Mouse (Mus musculus) kidney, embryonic 14.5 days (tissue): ENCODE measurements around the gene Zfp217. TPM values are rescaled to one million over a fixed set of nuclear protein-coding genes. Genes with fewer than 3 reads are reported as not detected.

Source experiments
- ATAC-seq: fragments of 200-750 bp; cut with Nextera tagmentation; 2 replicates; pipeline ENCODE4 v1.8.0; 2017; ENCODE audit warnings: moderate number of reproducible peaks, mild to moderate bottlenecking, moderate TSS enrichment, moderate library complexity; ENCODE audit not compliant: low FRiP score, low TSS enrichment
- H3K27ac ChIP-seq: fragments of 300-500 bp; sonication (generic); 2 replicates; pipeline ENCODE4 v1.5.1; 2014; ENCODE audit warnings: low read depth, mild to moderate bottlenecking, low read length, moderate library complexity, mixed read lengths
- H3K27me3 ChIP-seq: fragments of 300-500 bp; sonication (generic); 2 replicates; pipeline ENCODE4 v1.6.1; 2014; ENCODE audit warnings: mild to moderate bottlenecking, low read length; ENCODE audit not compliant: control insufficient read depth, insufficient read depth
- H3K36me3 ChIP-seq: fragments of 300-500 bp; sonication (generic); 2 replicates; pipeline ENCODE4 v1.6.1; 2014; ENCODE audit warnings: low read length, mixed read lengths; ENCODE audit not compliant: control insufficient read depth, insufficient read depth
- H3K4me1 ChIP-seq: fragments of 300-500 bp; sonication (generic); 2 replicates; pipeline ENCODE4 v1.6.1; 2014; ENCODE audit warnings: low read length, mixed read lengths; ENCODE audit not compliant: control insufficient read depth, insufficient read depth
- H3K4me2 ChIP-seq: fragments of 300-500 bp; sonication (generic); replicated peaks from 2 replicates; pipeline ENCODE4 v1.6.1; 2014; ENCODE audit warnings: low read depth, mild to moderate bottlenecking, low read length
- H3K4me3 ChIP-seq: fragments of 300-500 bp; sonication (generic); 2 replicates; pipeline ENCODE4 v1.5.1; 2014; ENCODE audit warnings: mild to moderate bottlenecking, low read length
- H3K9ac ChIP-seq: fragments of 300-500 bp; sonication (generic); 2 replicates; pipeline ENCODE4 v1.6.1; 2014; ENCODE audit warnings: low read depth, mild to moderate bottlenecking, low read length, moderate library complexity
- H3K9me3 ChIP-seq: fragments of 300-500 bp; sonication (generic); 2 replicates; pipeline ENCODE4 v1.6.1; 2016; ENCODE audit warnings: low read length; ENCODE audit not compliant: control insufficient read depth
- WGBS: fragments of 180-500 bp; shearing (Covaris S2); extraction: QIAGEN DNeasy Blood & Tissue Kit; methylation state at CpG from one replicate; pipeline ENCODE4 v1.1.7; 2014; 5-methylcytosine and 5-hydroxymethylcytosine counted together
- polyA plus RNA-seq: library from polyadenylated mRNA; unstranded; fragments of >200 nt; fragmentation: Nextera tagmentation; extraction: Ambion mirVana; gene quantifications from 2 replicates; pipeline ENCODE4 v1.2.1, GENCODE M21; 2014

Zfp217 gene
- polyA plus RNA-seq, 1 experiment from 2014 or later: 5.6 TPM

- no peaks in the 10 kb centered on the region for H3K36me3 ChIP-seq
- ATAC-seq: no peak
- no peak overlapping the region; the same call in 1 of the 2 replicates for H3K9ac ChIP-seq
- H3K27ac ChIP-seq: peak overlapping the region; percentile 55; the same call in 1 of the 2 replicates
- H3K9me3 ChIP-seq: no peaks in the 10 kb centered on the region
- H3K4me1 ChIP-seq: peaks cover 25% of the 10 kb centered on the region
- 5% methylated on average over 10 of the region's 10 CpGs for WGBS
- H3K27me3 ChIP-seq: no peaks in the 10 kb centered on the region
- H3K4me2 ChIP-seq: peak overlapping the region; percentile 54
- H3K4me3 ChIP-seq: peak overlapping the region; percentile 95
Observed at GRCm38 (mm10) chr2:170131981-170132460, 15.9 kb downstream of the Zfp217 start.

GRCm38 (mm10) chr2:170130780-170131645 lies 16.9 kb downstream of the Zfp217 start:
- Histone ChIP-seq H3K36me3 (no peaks in the 10 kb centered on the region), H3K27ac (peak overlapping the region; percentile 90), H3K27me3 (no peaks in the 10 kb centered on the region), H3K4me2 (peak overlapping the region; percentile 54), H3K4me3 (peak overlapping the region; percentile 95), H3K9me3 (no peaks in the 10 kb centered on the region), H3K4me1 (peaks cover 29% of the 10 kb centered on the region), H3K9ac (peak overlapping the region; percentile 99)
- ATAC-seq: peak; percentile 89
- WGBS: 1% methylated on average over 58 of the region's 122 CpGs

- Histone ChIP-seq H3K4me1 (peaks cover 29% of the 10 kb centered on the region), H3K36me3 (no peaks in the 10 kb centered on the region), H3K27me3 (no peaks in the 10 kb centered on the region), H3K9ac (peak overlapping the region; percentile 99), H3K27ac (peak overlapping the region; percentile 90), H3K4me2 (peak overlapping the region; percentile 54), H3K9me3 (no peaks in the 10 kb centered on the region), H3K4me3 (peak overlapping the region; percentile 95)
- peak; percentile 40; the same call in 1 of the 2 replicates for ATAC-seq
- under 1% methylated on average over 48 of the region's 48 CpGs for WGBS
Observed at GRCm38 (mm10) chr2:170129923-170130779, 17.8 kb downstream of the Zfp217 start.

- Histone ChIP-seq H3K36me3 (no peaks in the 10 kb centered on the region), H3K9me3 (no peaks in the 10 kb centered on the region), H3K27ac (peak overlapping the region; percentile 62; the same call in 1 of the 2 replicates), H3K4me1 (peaks cover 29% of the 10 kb centered on the region), H3K4me2 (peak overlapping the region; percentile 54), H3K9ac (peak overlapping the region; percentile 99), H3K4me3 (peak overlapping the region; percentile 95), H3K27me3 (no peaks in the 10 kb centered on the region)
- 18% methylated on average over 5 of the region's 5 CpGs for WGBS
- ATAC-seq: no peak
Observed at GRCm38 (mm10) chr2:170129248-170129922, 18.5 kb downstream of the Zfp217 start.

- Histone ChIP-seq H3K27ac (peak overlapping the region; percentile 62; the same call in 1 of the 2 replicates), H3K4me2 (peak overlapping the region; percentile 54), H3K4me3 (peak overlapping the region; percentile 95), H3K27me3 (no peaks in the 10 kb centered on the region), H3K9ac (peak overlapping the region; percentile 99; the same call in 1 of the 2 replicates), H3K36me3 (no peaks in the 10 kb centered on the region; the same call in 1 of the 2 replicates), H3K9me3 (no peaks in the 10 kb centered on the region), H3K4me1 (peaks cover 29% of the 10 kb centered on the region)
- no peak for ATAC-seq
- WGBS: 9% methylated on average over 7 of the region's 7 CpGs
Observed at GRCm38 (mm10) chr2:170128461-170129247, 19.2 kb downstream of the Zfp217 start.

- no peak overlapping the region for H3K27ac ChIP-seq
- no peak overlapping the region for H3K4me3 ChIP-seq
- no peak overlapping the region for H3K9ac ChIP-seq
- no peak for ATAC-seq
- WGBS: 42% methylated on average over 3 of the region's 3 CpGs
- peak overlapping the region; percentile 54 for H3K4me2 ChIP-seq
- H3K27me3 ChIP-seq: no peaks in the 10 kb centered on the region
- H3K4me1 ChIP-seq: peaks cover 29% of the 10 kb centered on the region
- H3K9me3 ChIP-seq: no peaks in the 10 kb centered on the region
- peaks cover 4% of the 10 kb centered on the region; the same call in 1 of the 2 replicates for H3K36me3 ChIP-seq
Observed at GRCm38 (mm10) chr2:170127523-170127922, 20.4 kb downstream of the Zfp217 start.

GRCm38 (mm10) chr2:170126266-170126665 lies 21.6 kb downstream of the Zfp217 start:
- H3K4me2 ChIP-seq: no peak overlapping the region
- H3K9ac ChIP-seq: no peak overlapping the region
- WGBS: 88% methylated on average over 1 of the region's 1 CpGs
- no peak overlapping the region for H3K4me3 ChIP-seq
- peaks cover 13% of the 10 kb centered on the region; the same call in 1 of the 2 replicates for H3K36me3 ChIP-seq
- H3K27ac ChIP-seq: no peak overlapping the region
- H3K4me1 ChIP-seq: peaks cover 29% of the 10 kb centered on the region
- ATAC-seq: no peak
- no peaks in the 10 kb centered on the region for H3K27me3 ChIP-seq
- H3K9me3 ChIP-seq: no peaks in the 10 kb centered on the region

GRCm38 (mm10) chr2:170122197-170122596 lies 25.7 kb downstream of the Zfp217 start:
- Histone ChIP-seq H3K9me3 (no peaks in the 10 kb centered on the region), H3K27ac (no peak overlapping the region), H3K4me3 (no peak overlapping the region), H3K4me2 (no peak overlapping the region), H3K9ac (no peak overlapping the region), H3K36me3 (peaks cover 50% of the 10 kb centered on the region), H3K27me3 (no peaks in the 10 kb centered on the region), H3K4me1 (peaks cover 6% of the 10 kb centered on the region)
- no peak for ATAC-seq
- 86% methylated on average over 7 of the region's 7 CpGs for WGBS
